Mouse (Mus musculus) urinary bladder, postnatal 25 days (tissue): Measurements from ENCODE around the gene Ogn.
"Not testable (repeated sequence)": the region's sequence is repeated elsewhere in the genome, so short reads cannot be mapped to it uniquely, and the experiment has no call there.

Experiments
- DNase-seq: peaks from one replicate; pipeline ENCODE4 v3.0.0; 2022; ENCODE audit warnings: low spot score

Gene Ogn

GRCm38 (mm10) chr13:49607714-49608113 lies at the start of gene Ogn:
Gene Ogn (plus strand): TSS chr13:49608046.
- DNase-seq: no peak

GRCm38 (mm10) chr13:49559185-49559584 lies 48.7 kb upstream of the Ogn start:
- DNase-seq: peak; percentile 13

DNA sequence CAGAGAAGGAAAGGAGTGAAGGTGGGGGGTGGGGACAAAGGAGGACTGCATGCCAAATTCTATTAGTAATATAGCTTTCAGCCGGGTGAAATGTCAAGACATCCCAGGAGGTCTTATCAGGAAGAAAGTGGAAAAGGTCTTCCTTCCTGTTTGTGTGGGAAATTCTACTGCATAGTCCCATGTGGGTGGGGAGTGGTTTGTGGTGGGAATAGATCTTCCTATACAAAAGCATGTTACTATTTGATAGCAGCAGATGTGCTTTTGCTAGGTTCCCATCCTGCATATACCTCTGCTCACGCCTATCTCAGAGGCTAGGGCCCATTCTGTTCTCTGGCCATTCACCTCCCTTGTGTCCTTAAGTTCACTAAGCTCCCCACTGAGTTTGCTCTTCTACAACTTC lies 47.0 kb upstream of the Ogn start:
- DNase-seq: no peak

- no peak for DNase-seq
These were observed 43.5 kb upstream of the Ogn start for GRCm38 (mm10) chr13:49564347-49564746.

GRCm38 (mm10) chr13:49570371-49570770 lies 37.5 kb upstream of the Ogn start:
- DNase-seq: no peak

- no peak for DNase-seq
These were observed 36.4 kb upstream of the Ogn start for GRCm38 (mm10) chr13:49571418-49571817.

- DNase-seq: no peak
These were observed 26.0 kb upstream of the Ogn start, which contains the start of gene Omd for GRCm38 (mm10) chr13:49581541-49582530. Gene Omd (plus strand): TSS chr13:49582462.

GRCm38 (mm10) chr13:49583859-49584258 lies 24.0 kb upstream of the Ogn start:
- DNase-seq: no peak

DNA sequence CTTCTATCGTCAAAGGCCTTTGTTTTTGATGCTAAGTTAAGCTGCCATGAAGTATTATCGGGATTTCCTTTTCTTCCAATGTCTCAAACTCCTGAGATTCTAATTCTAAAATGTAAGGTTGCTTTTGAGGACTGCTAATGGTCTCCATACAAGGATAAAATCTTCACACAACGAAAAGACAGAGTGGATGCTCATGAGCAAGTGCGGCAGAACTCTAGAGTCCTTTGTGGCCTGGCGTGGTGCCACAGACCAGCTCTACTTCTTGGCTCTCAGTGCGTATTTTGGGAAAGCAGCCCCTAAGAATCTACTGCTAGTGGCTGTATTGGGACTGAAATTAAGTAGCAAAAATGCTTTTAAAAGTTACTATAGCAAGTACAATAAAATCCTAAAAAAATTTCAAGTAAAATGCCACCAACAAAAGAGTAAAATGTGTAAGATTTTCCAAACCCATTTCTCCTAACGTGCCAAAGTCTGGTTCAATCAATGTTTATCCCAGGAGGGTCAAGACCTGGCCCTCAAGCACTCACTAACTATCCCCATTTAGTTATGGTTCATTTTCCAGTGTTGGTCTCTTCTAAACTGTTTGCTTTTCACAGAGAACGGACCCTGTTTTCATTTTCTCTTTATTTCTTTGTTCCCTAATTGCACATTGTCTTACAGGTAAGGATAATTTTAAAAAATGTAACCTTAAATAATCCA lies 23.4 kb upstream of the Ogn start:
- no peak for DNase-seq

DNA sequence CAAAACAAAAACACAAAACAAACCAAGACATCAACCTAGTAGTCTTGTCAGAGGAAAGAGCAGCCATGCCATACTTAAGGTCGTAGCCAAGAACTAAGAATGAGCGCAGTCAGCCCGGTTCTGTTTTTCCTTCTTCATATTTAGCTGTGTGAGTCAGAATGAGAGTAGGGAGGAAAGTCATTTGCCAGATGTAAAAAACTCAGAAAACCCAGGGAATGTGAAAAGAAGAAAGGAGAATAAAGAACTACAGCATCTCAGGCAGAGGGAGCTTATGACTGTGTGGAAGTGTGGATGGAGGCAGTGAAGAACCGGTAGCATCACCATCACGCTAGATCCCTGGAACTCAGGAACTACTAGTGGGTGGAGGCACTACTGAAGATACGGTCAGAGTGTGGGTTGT lies 21.8 kb upstream of the Ogn start:
- DNase-seq: no peak

GRCm38 (mm10) chr13:49602541-49602940 lies 5.3 kb upstream of the Ogn start:
- not testable (repeated sequence) for DNase-seq

- no peak for DNase-seq
These were observed 4.2 kb upstream of the Ogn start for GRCm38 (mm10) chr13:49603603-49604002.

DNA sequence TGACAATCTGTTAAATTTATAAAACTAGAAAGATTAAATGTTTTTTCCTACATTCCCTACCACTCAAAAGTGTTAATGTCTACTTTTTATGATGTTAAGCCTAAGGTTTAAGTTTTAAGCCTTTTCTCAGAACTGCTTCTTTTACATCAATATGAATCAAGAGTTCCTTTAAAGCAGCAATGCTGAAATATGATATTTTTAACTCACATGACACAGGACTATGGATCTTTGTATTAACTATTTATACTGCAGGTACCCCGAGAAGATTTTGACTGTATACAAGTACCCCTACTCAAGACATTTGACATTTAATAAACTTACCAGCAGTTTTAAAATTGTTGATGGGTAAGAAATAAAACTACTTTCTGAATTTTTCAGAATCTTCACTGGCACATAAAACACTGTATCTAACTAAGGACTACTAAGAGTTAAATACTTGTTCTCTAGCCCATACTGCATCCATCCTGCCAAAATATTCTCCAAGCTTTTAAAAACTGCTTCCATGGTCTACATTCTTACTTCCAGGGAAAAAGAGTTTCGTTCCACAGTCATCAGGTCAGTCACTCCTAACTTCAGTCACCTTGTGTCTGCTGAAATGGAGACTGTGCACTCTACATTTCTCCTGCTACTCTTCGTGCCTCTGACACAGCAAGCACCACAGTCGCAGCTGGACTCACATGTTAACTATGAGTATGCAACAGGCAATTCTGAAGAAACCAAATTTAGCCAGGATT lies 910 bp downstream of the Ogn start:
- no peak for DNase-seq

- no peak for DNase-seq
These were observed 9.2 kb downstream of the Ogn start for GRCm38 (mm10) chr13:49617021-49617420.

DNA sequence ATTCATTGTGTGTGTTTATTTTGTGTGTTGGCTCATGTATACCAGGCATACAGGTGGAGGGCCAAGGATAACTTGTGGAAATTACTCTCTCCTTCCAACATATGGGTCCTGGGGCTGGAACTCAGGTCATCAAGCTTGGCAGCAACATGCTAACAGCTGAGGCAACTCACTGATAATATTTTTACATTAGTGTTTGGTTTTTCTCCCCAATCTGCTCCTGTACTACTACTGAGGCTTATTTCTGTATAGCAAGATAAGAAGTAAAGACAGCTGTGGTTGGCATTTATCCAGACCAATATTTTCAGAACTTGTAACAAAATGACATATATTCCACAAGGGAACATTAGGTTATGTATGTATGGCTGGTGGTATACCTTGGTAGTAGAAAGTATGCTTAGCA lies 10.5 kb downstream of the Ogn start:
- no peak for DNase-seq

DNA sequence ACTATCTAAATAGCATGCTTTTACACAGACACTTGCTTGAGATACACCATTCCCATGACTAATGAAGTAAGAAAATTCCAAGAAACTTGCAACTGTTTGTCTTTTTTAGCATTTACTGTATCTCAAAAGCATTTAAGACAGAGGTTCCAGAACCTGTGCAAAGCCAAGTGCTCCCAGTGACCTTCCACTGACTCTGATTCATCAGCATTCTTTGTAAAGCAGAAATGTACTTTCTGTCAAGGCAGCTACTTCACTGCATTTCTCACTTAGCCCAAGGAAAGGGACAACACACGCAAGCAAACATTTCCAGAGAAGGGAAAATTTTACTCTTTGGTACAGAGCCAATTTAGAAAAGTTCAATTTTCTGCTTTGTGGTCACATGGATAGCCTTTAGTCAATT lies 15.4 kb downstream of the Ogn start:
- no peak for DNase-seq

DNA sequence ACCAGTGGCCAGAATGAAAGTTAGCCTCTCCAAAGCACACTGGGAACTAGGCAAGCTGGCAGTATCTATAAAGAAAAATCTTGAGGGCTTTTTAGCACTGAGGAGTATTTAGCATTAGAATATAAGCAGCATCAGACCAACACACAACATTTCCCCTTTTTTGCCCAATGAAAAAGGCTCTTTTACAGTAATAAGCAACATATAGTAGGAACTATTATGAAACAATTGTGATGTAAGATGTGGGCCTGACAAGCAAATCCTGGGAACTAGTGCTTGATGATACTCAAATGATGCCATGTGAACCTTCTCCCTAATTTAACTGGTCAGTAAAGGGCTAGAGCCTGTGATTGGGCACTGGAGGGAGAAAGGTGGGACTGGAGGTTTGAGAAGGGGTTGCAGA lies 20.3 kb downstream of the Ogn start:
- DNase-seq: no peak

- DNase-seq: no peak
These were observed 21.2 kb downstream of the Ogn start for GRCm38 (mm10) chr13:49629076-49629475.

DNA sequence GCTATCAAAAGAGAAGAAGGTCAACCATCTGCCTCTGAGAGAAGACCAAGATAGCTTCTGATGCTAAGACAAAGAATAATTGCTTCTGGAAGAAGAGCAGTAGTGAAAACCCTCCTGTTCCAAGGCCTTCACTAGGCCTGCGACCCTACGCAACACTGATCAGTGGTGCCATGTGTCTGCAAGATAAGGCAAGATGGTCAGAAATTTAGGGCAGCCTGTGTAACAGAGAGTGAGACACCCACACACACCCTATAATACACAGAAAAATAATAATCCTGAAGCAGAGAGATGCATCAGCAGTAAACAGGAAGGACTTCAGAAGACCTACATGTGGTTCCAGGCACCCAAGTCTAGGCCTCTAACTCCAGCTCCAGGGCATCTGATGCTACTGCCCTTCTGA lies 32.1 kb downstream of the Ogn start:
- no peak for DNase-seq

GRCm38 (mm10) chr13:49642650-49643049 lies 34.8 kb downstream of the Ogn start:
- no peak for DNase-seq

DNA sequence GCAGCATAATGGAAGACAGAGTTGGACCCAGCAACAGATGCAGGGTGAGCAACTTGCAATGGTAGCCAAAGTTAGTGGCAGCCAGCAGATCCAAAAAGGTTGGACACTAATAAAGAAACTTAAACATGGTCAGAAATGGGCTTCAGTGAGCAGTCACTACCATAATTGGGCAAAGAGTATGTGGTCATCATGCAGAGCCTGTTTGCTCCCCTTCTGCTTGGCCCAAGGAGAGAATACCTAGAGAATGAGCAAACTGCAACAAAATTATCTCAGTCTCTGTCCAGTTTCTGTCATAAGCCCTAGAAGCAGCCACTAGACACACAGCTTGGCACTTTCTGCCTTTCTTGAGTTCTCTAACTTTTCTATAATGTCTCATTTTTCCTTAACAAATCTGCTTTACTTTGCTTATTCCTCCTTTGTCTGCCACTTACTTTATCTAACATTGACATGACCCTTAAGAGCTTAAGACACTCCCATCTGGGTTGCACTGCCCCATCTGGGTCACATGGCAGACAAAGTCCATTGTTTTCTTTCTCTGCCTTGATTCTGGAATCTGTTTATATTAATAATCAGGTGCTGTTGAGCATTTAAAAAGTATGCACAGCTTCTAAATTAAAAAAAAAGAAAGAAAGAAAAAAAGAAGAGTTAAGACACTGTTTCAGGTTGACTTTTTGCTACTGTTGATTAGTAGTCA lies 36.0 kb downstream of the Ogn start:
- no peak for DNase-seq
